Mouse (Mus musculus): ENCODE data around the gene Homer2. TPM values are rescaled to one million over a fixed set of nuclear protein-coding genes. Genes with fewer than 3 reads are reported as not detected.

Homer2 gene
- total and polyA plus RNA-seq, 3 experiments, result 0.08 TPM; not detected in 2

- dilution Hi-C loops (cut with MboI; ENCODE audit: extremely low pct_ligation_motif_present, extremely low pct_unique_long_range_greater_than_20kb, low sequenced_read_pairs), result no loop called here
- H3K9ac ChIP-seq (ENCODE audit: insufficient read depth, low read depth), result no peak overlapping the region
These were observed 1.3 kb downstream of the Homer2 start for GRCm38 (mm10) chr7:81706027-81706415.

DNA sequence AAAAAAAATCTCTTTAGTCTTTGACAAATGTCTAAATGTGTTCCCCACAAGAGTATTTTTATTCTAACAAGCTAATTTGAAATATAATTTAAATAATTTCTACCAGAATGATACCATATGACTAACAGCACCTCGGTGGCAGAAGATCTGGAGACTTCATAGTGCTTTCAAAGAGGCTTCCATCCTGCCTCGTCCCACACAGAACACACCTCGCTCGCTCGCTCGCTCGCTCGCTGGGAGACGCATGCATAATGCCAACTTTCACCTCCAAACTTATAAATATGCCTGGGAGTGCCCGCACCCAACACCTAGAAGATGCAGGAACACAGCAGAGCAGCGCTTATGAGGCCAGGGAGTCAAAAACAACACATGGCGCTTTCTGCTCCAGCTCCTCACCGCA lies 9.0 kb downstream of the Homer2 start:
- Histone ChIP-seq H3K4me3 (replicated peaks in 1 of 3; ENCODE audit: low read depth in 2 of 3, low read length in 2 of 3, poor library complexity in 1 of 3) (no peak overlapping the region), H3K36me3 (replicated peaks in 1 of 2; ENCODE audit: control insufficient read depth in 1 of 2, insufficient read depth in 1 of 2, low read length in 1 of 2) (no peaks in the 10 kb centered on the region), H3K27ac (ENCODE audit: insufficient read depth, low read depth) (no peak overlapping the region), H3K79me2 (replicated peaks; ENCODE audit: control insufficient read depth, extremely low read depth, insufficient read depth, poor library complexity, severe bottlenecking) (no peaks in the 10 kb centered on the region), H3K4me1 (ENCODE audit: control insufficient read depth in 1 of 2, insufficient read depth in 2 of 2) (no peaks in the 10 kb centered on the region; a peak in 1 of 4 replicates), H3K9ac (ENCODE audit: insufficient read depth, low read depth) (no peak overlapping the region), H3K9me3 (replicated peaks; ENCODE audit: low read length) (no peaks in the 10 kb centered on the region), H3K4me2 (ENCODE audit: insufficient read depth, low read depth, poor library complexity, severe bottlenecking) (no peak overlapping the region), H3K27me3 (replicated peaks) (peaks cover 81% of the 10 kb centered on the region)
- in situ Hi-C loops (cut with MboI; ENCODE audit: low pct_ligation_motif_present, low pct_unique_long_range_greater_than_20kb, low sequenced_read_pairs) (no loop called here), dilution Hi-C loops (cut with MboI; ENCODE audit: extremely low pct_ligation_motif_present, extremely low pct_unique_long_range_greater_than_20kb, low sequenced_read_pairs) (no loop called here)
- DNase-seq (ENCODE audit: extremely low read depth), result no peak
- no peak for TF ChIP-seq MAZ (IDR thresholded peaks at IDR 0.05; ENCODE audit: low read depth, low read length)
- no peak for TF ChIP-seq JUND (conservative IDR thresholded peaks at IDR 0.05; ENCODE audit: low read depth, low read length)
- TF ChIP-seq ZMIZ1 (IDR thresholded peaks at IDR 0.05; ENCODE audit: low read depth, low read length), result no peak
- TF ChIP-seq CHD2 (IDR thresholded peaks at IDR 0.05; ENCODE audit: low read length), result no peak

More at GRCm38 (mm10) chr7:81706027-81706415, 1.3 kb downstream of the Homer2 start:
- no peak for TF ChIP-seq ZNF384 (IDR thresholded peaks at IDR 0.05; ENCODE audit: low read depth, low read length)
- TF ChIP-seq POLR2A (IDR thresholded peaks at IDR 0.05; ENCODE audit: low read depth, low read length), result no peak
- in situ Hi-C loops (cut with MboI; ENCODE audit: low pct_ligation_motif_present, low pct_unique_long_range_greater_than_20kb, low sequenced_read_pairs), result no loop called here
- Histone ChIP-seq H3K9me3 (replicated peaks; ENCODE audit: low read length) (peaks cover 21% of the 10 kb centered on the region), H3K4me2 (ENCODE audit: insufficient read depth, low read depth, poor library complexity, severe bottlenecking) (no peak overlapping the region), H3K79me2 (replicated peaks; ENCODE audit: control insufficient read depth, extremely low read depth, insufficient read depth, poor library complexity, severe bottlenecking) (no peaks in the 10 kb centered on the region), H3K27ac (ENCODE audit: insufficient read depth, low read depth) (no peak overlapping the region), H3K36me3 (replicated peaks in 1 of 2; ENCODE audit: control insufficient read depth in 1 of 2, insufficient read depth in 1 of 2, low read length in 1 of 2) (no peaks in the 10 kb centered on the region), H3K27me3 (replicated peaks) (peaks cover 81% of the 10 kb centered on the region), H3K4me3 (replicated peaks in 1 of 3; ENCODE audit: low read depth in 2 of 3, low read length in 2 of 3, poor library complexity in 1 of 3) (no peak overlapping the region), H3K4me1 (ENCODE audit: control insufficient read depth in 1 of 2, insufficient read depth in 2 of 2) (no peaks in the 10 kb centered on the region)
- DNase-seq (ENCODE audit: extremely low read depth), result no peak

DNA sequence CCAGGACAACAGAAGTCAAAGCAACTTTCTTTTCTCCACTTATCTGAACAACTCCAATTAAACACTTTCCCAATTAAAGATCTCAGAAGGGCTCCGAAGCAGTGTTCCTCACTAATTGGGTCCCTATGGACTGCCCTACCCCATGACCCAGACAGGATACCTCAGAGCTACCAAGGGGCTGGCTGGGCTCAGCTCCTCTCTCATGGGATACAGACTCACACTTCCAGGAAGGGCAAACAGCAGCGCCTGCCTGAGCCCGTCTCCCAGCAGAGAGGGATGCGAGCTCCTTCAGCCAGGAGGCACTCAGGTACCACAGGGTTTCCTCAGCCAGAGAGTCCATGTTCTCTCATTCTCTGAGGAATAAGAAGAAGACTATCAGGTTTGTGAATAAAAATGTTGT lies 9.4 kb downstream of the Homer2 start:
- Histone ChIP-seq H3K4me2 (ENCODE audit: insufficient read depth, low read depth, poor library complexity, severe bottlenecking) (no peak overlapping the region), H3K27ac (ENCODE audit: insufficient read depth, low read depth) (no peak overlapping the region), H3K36me3 (replicated peaks in 1 of 2; ENCODE audit: control insufficient read depth in 1 of 2, insufficient read depth in 1 of 2, low read length in 1 of 2) (no peaks in the 10 kb centered on the region), H3K79me2 (replicated peaks; ENCODE audit: control insufficient read depth, extremely low read depth, insufficient read depth, poor library complexity, severe bottlenecking) (no peaks in the 10 kb centered on the region), H3K4me3 (replicated peaks in 1 of 3; ENCODE audit: low read depth in 2 of 3, low read length in 2 of 3, poor library complexity in 1 of 3) (no peak overlapping the region), H3K9ac (ENCODE audit: insufficient read depth, low read depth) (no peak overlapping the region), H3K9me3 (replicated peaks; ENCODE audit: low read length) (no peaks in the 10 kb centered on the region), H3K4me1 (ENCODE audit: control insufficient read depth in 1 of 2, insufficient read depth in 2 of 2) (peaks cover 0 to 3% of the 10 kb centered on the region in 2 experiments; a peak in 3 of 4 replicates), H3K27me3 (replicated peaks) (peaks cover 80% of the 10 kb centered on the region)
- dilution Hi-C loops (cut with MboI; ENCODE audit: extremely low pct_ligation_motif_present, extremely low pct_unique_long_range_greater_than_20kb, low sequenced_read_pairs), result no loop called here
- DNase-seq (ENCODE audit: extremely low read depth), result no peak
- in situ Hi-C loops (cut with MboI; ENCODE audit: low pct_ligation_motif_present, low pct_unique_long_range_greater_than_20kb, low sequenced_read_pairs), result no loop called here
- TF ChIP-seq MYC (IDR thresholded peaks at IDR 0.05; ENCODE audit: low read depth, low read length), result no peak
- TF ChIP-seq CTCF (conservative IDR thresholded peaks at IDR 0.05 in 1 of 2, IDR thresholded peaks at IDR 0.05 in 1 of 2; ENCODE audit: low read depth in 2 of 2, low read length in 2 of 2), result no peak
- no peak for TF ChIP-seq UBTF (IDR thresholded peaks at IDR 0.05; ENCODE audit: low read depth, low read length)
- TF ChIP-seq ELF1 (IDR thresholded peaks at IDR 0.05; ENCODE audit: low read depth, low read length), result no peak
